Mouse (Mus musculus) thymus, adult 18-20 months (tissue): Measurements from ENCODE around the gene Mterf4.

Experiments
- DNase-seq, 2 experiments: peaks; one replicate each; pipeline ENCODE4 v3.0.0; 2022; ENCODE audit warnings: mixed read lengths in 2 of 2

Mterf4 gene

GRCm38 (mm10) chr1:93257560-93257959, 48.2 kb downstream of the Mterf4 start:
- no peak for DNase-seq

GRCm38 (mm10) chr1:93255761-93256160, 50.0 kb downstream of the Mterf4 start:
- no peak for DNase-seq

GRCm38 (mm10) chr1:93252586-93252985, 53.1 kb downstream of the Mterf4 start:
- DNase-seq, result no peak
